Mouse (Mus musculus) lung, postnatal 0 days (tissue): ENCODE results near the gene Ercc6l.

ENCODE experiments used
- CTCF ChIP-seq: IDR thresholded peaks from 2 replicates; pipeline ENCODE4 v1.5.1; 2016; ENCODE audit warnings: antibody characterized with exemption, mild to moderate bottlenecking
- EP300 ChIP-seq: IDR thresholded peaks from 2 replicates; pipeline ENCODE4 v1.6.1; 2016; ENCODE audit warnings: antibody characterized with exemption, mild to moderate bottlenecking, control low read depth

- TF ChIP-seq EP300 (no peak), CTCF (no peak)
Measured at GRCm38 (mm10) chrX:102115676-102116075, 41.2 kb downstream of the Ercc6l start.
